Mouse (Mus musculus): ENCODE results near the gene Mdp1.

- TF ChIP-seq CTCF (IDR thresholded peaks at IDR 0.05; ENCODE audit: low read depth, low read length) (no peak), POLR2A (IDR thresholded peaks at IDR 0.05; ENCODE audit: borderline replicate concordance, low read depth, low read length) (no peak)
Observed at GRCm38 (mm10) chr14:55682118-55682493, 21.8 kb upstream of the Mdp1 start.
